Mouse (Mus musculus): Measurements from ENCODE around the gene Glrp1.

DNA sequence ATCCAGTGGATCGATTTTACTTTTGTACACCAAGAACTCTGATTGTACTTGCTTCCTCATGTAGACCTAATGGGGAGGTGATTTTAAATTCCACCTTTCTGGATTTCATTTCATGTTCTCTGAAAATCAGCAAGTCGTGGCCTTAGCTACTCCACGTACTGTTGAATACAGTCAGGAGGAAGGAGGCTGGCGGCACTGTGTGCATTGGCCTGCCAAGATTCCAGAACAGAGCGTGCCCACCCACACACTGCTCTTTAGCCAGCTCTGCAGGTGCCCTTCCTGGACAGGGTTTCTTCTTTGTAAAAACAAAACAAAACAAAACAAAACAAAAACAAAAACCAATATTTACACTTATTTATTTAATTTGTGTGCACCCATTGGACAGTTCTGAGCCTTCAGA is 2.7 kb downstream of the Glrp1 start:
- no peak for TF ChIP-seq POLR2A (IDR thresholded peaks at IDR 0.05; ENCODE audit: borderline replicate concordance, low read depth, low read length)
- TF ChIP-seq CTCF (IDR thresholded peaks at IDR 0.05; ENCODE audit: low read depth, low read length) = no peak

Data from bone marrow macrophage, adult 2 months (primary cell).